Mouse (Mus musculus): ENCODE data around the gene Usp53.

Usp53 gene

GRCm38 (mm10) chr3:122887505-122888301 is 96.6 kb downstream of the Usp53 start:
- no peak for DNase-seq (ENCODE audit: low spot score in 2 of 2)

All from urinary bladder, adult 18-20 months (tissue).